Mouse (Mus musculus): ENCODE results near the gene Shkbp1. TPM values are rescaled to one million over a fixed set of nuclear protein-coding genes. Genes with fewer than 3 reads are reported as not detected.

The Shkbp1 gene
- 24.2 and 25.4 TPM in 2 replicates for total RNA-seq (2012; rRNA removed)
- 10 to 100 TPM in 1 of 2 experiments, not detected in 1; 77.0 TPM for polyA plus RNA-seq (2012; ENCODE audit: insufficient read depth in 1 of 2, insufficient read length in 2 of 2, low read depth in 1 of 2, low replicate concordance in 2 of 2, missing spikeins in 1 of 2)

DNA sequence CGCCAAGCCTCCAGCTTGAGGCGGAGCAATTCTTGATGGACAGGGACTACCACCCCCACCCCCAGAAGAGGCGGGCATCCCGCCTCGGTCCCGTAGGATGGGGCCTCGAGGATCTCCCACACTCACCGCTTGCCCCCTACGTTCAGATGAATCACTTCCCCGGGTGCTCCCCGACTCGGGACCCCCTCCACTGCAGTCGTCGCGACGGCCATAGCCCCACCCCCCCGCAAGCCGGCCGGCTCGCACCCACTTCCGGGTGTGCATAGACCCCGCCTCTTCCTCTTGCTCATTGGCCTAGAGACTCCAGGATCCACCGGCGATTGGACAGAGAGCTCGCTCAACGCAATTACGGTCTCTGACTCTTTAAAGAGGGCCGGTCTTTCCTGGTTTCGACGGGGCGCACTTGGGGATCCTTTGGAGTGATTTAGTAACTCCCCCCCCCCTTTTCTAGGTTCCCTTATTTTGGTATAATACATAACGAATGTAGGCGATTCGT is at the start of gene Shkbp1:
TSS of gene Shkbp1 (minus strand) at position 275 of the 496 bp plus-strand sequence.
- Histone ChIP-seq H3K4me3 (ENCODE audit: control insufficient read depth in 1 of 2, insufficient read depth in 1 of 2, low read depth in 2 of 2, low read length in 2 of 2) (peak within 1 kb of the TSS; percentile 58 to 96), H3K27me3 (ENCODE audit: control insufficient read depth in 1 of 2, insufficient read depth in 2 of 2, low read length in 2 of 2) (no peaks in the 10 kb centered on the region), H3K4me1 (ENCODE audit: control insufficient read depth in 1 of 2, insufficient read depth in 2 of 2, low read length in 2 of 2) (peaks cover 4 to 16% of the 10 kb centered on the region in 2 experiments), H3K9me3 (replicated peaks; ENCODE audit: insufficient read depth, low read length) (no peaks in the 10 kb centered on the region), H3K79me2 (ENCODE audit: control insufficient read depth, insufficient read depth, low read length, poor library complexity) (peaks cover 3% of the 10 kb centered on the region; the same call in 1 of the 2 replicates), H3K9ac (ENCODE audit: control insufficient read depth, low read depth, low read length, poor library complexity, severe bottlenecking) (peak within 1 kb of the TSS; percentile 69), H3K27ac (ENCODE audit: control insufficient read depth, low read depth, low read length) (peak within 1 kb of the TSS; percentile 85), H3K36me3 (ENCODE audit: control insufficient read depth in 1 of 2, insufficient read depth in 2 of 2, low read length in 2 of 2) (peaks cover 0 to 14% of the 10 kb centered on the region in 2 experiments; a peak in 2 of 4 replicates)
- DNase-seq (ENCODE audit: low read depth, low spot score): peak; percentile 97
- TF ChIP-seq SIN3A (IDR thresholded peaks at IDR 0.05; ENCODE audit: low read length) (0 out of 2 replicates have a peak, but pooled peaks have one; percentile 63), UBTF (IDR thresholded peaks at IDR 0.05; ENCODE audit: borderline replicate concordance, insufficient read depth, low read depth, low read length) (no peak), MAFK (IDR thresholded peaks at IDR 0.05; ENCODE audit: borderline replicate concordance, low read depth, low read length) (no peak), USF2 (IDR thresholded peaks at IDR 0.05; ENCODE audit: borderline replicate concordance in 1 of 2, insufficient read depth in 1 of 2, low read depth in 1 of 2, low read length in 2 of 2) (no peak), RCOR1 (IDR thresholded peaks at IDR 0.05; ENCODE audit: low read depth, low read length) (peak; percentile 29; the same call in 1 of the 2 replicates), ZNF384 (IDR thresholded peaks at IDR 0.05; ENCODE audit: low read depth, low read length) (no peak), CTCF (IDR thresholded peaks at IDR 0.05 in 2 of 3, conservative IDR thresholded peaks at IDR 0.05 in 1 of 3; ENCODE audit: control insufficient read depth in 1 of 3, insufficient read depth in 1 of 3, low read depth in 2 of 3, low read length in 3 of 3, poor library complexity in 1 of 3, severe bottlenecking in 1 of 3) (no peak), EP300 (IDR thresholded peaks at IDR 0.05; ENCODE audit: low read depth in 1 of 2, low read length in 2 of 2) (0 out of 4 replicates have a peak, but pooled peaks of 1 of the 2 experiments have one; percentile 9), MAZ (IDR thresholded peaks at IDR 0.05; ENCODE audit: low read depth, low read length) (peak; percentile 91), BHLHE40 (IDR thresholded peaks at IDR 0.05; ENCODE audit: borderline replicate concordance, low read depth, low read length) (no peak), POLR2A (IDR thresholded peaks at IDR 0.05; ENCODE audit: control insufficient read depth in 1 of 2, insufficient read depth in 1 of 2, low read depth in 1 of 2, low read length in 2 of 2, poor library complexity in 1 of 2) (peak in 1 of 2 experiments; percentile 23; a peak in 2 of 4 replicates), GABPA (IDR thresholded peaks at IDR 0.05; ENCODE audit: low read depth, low read length) (no peak), POLR2AphosphoS5 (IDR thresholded peaks at IDR 0.05; ENCODE audit: borderline replicate concordance, low read depth, low read length) (no peak), ZMIZ1 (IDR thresholded peaks at IDR 0.05; ENCODE audit: low read depth, low read length) (no peak; the same call in 1 of the 2 replicates), MYB (IDR thresholded peaks at IDR 0.05; ENCODE audit: low read depth, low read length) (no peak), TBP (IDR thresholded peaks at IDR 0.05; ENCODE audit: low read depth, low read length) (peak; percentile 35; the same call in 1 of the 2 replicates), USF1 (IDR thresholded peaks at IDR 0.05; ENCODE audit: low read depth, low read length) (0 out of 2 replicates have a peak, but pooled peaks have one; percentile 8), CHD1 (IDR thresholded peaks at IDR 0.05; ENCODE audit: low read depth, low read length) (no peak), JUND (IDR thresholded peaks at IDR 0.05; ENCODE audit: low read depth, low read length) (no peak), NRF1 (IDR thresholded peaks at IDR 0.05; ENCODE audit: insufficient read depth, low read depth, low read length, poor library complexity, severe bottlenecking) (peak; percentile 17; the same call in 1 of the 2 replicates), MXI1 (IDR thresholded peaks at IDR 0.05; ENCODE audit: low read depth, low read length) (0 out of 2 replicates have a peak, but pooled peaks have one; percentile 39), CHD2 (IDR thresholded peaks at IDR 0.05; ENCODE audit: low read length) (peak; percentile 29; the same call in 1 of the 2 replicates), MYC (IDR thresholded peaks at IDR 0.05; ENCODE audit: low read depth, low read length) (no peak), ETS1 (IDR thresholded peaks at IDR 0.05; ENCODE audit: low read depth, low read length) (peak; percentile 28; the same call in 1 of the 2 replicates), ELF1 (IDR thresholded peaks at IDR 0.05; ENCODE audit: low read depth, low read length) (peak; percentile 99), HCFC1 (IDR thresholded peaks at IDR 0.05; ENCODE audit: low read depth, low read length) (peak; percentile 78), GATA1 (IDR thresholded peaks at IDR 0.05; ENCODE audit: low read depth, low read length) (no peak), NELFE (IDR thresholded peaks at IDR 0.05; ENCODE audit: low read depth, low read length) (peak; percentile 56), ZC3H11A (IDR thresholded peaks at IDR 0.05; ENCODE audit: low read depth, low read length) (no peak), TAL1 (IDR thresholded peaks at IDR 0.05; ENCODE audit: low read length) (no peak)

All from MEL (cell line).